Mouse (Mus musculus) layer of hippocampus, adult 8-10 months (tissue): ENCODE data around the gene Nup153. TPM values are rescaled to one million over a fixed set of nuclear protein-coding genes. Genes with fewer than 3 reads are reported as not detected.

ENCODE experiments used
- DNase-seq, 2 experiments: peaks; one replicate each; pipeline ENCODE4 v3.0.0; 2022; ENCODE audit warnings: low spot score in 2 of 2
- total RNA-seq, 4 experiments: library from RNA; stranded (reverse); gene quantifications; 2 replicates each; pipeline ENCODE4 v1.2.4; 2022

Gene Nup153
- total RNA-seq, 4 experiments from 2014 or later: 47.5 to 57.8 (median 54.0) TPM

DNA sequence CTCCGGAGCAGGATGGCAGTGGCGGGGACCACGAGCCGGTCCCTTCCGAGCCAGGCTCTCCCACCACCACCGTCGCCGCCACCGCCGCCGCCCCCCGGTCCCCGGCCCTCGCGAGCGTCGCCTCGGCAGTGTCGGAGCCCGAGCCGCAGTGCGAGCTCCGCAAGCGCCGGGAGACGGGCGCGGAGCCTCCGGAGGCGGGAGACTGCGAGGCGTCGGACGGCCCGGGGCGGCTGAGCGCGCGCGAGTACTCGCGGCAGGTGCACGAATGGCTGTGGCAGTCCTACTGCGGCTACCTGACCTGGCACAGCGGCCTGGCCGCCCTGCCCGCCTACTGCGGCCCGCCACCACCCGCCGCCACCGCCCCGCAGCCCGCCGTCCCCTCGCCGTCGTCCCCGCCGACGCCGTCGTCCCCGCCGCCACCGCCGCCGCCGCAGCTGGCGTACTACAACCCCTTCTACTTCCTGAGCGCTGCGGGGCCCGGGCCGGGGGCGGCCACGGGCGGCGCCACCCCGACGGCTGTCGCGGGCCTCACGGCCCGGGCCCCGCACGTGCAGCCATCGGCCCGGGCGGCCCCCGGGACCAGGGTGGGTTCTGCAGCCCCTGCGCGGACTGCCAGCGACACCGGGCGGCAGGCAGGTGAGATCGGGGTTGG lies 58.0 kb downstream of the Nup153 start:
- DNase-seq: no peak

DNA sequence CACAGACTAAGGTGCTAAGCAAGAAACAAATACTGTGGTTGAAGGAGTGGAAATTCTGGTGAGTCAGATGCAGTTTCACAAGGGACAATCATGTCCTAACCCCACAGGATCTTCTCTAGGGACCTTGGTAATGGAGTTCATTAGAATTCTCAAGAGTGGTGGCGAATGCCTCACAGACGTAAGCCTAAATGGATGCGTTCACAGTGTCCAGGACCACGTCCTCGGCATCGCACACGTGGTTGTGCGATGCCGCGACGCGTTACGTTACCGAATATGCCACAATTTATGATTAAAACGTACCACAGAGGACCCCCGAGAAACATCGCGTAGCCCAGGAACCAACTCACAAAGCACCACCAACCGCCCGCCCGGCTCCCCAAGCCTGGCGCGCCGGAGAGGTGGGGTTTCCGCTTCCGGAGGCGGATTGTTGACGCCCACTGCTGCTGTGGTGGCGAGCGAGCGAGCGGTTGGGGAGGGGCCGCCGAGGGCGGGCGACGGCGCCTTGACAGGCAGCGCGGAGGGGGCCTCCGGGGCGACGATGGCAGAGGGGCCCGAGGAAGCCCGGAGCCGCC lies 58.6 kb downstream of the Nup153 start, which contains the start of gene Fam8a1:
Gene Fam8a1, plus strand, starts transcription at position 475 of the 572 bp plus-strand sequence.
- peak; percentile 78 to 88 for DNase-seq

DNA sequence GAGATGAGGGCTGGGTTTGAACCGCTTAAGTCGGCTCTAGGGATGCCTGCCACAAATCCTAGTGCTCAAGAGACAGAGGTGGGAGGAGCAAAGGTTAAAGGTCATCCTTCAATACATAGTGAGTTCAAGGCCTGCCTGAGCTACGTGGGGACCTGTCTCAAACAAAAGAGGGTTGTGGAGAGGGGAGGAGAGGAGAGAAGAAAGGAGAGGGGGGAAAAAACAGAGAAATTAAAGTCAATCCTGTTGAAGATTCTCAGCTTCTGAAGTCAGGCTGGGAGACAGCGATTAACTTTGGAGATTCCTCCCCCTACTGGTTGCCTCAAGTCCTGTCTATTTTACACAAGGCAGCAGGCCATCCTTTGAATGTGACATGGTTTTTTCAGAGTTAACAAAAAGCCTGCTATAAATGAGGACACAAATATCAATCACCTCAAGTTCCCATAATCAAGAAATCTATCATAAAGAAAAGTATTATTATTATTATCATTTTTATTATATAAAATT lies 64.2 kb downstream of the Nup153 start:
- no peak for DNase-seq

DNA sequence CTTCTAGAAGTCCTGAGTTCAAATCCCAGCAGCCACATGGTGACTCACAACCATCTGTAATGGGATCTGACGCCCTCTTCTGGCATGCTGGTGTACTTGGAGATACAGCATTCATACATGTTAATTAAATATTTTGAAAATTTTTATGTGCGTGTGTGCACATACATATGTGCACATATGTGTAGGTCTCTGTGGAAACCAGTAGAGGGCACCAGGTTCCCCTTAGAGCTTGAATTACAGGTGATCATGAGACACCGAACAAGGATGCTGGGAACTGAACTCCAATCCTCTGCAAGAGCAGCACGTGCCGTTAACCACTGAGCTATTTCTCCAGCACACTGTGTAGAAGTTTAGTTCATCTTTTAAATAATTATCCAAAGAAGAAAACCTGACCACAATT lies 68.5 kb downstream of the Nup153 start:
- DNase-seq: no peak

DNA sequence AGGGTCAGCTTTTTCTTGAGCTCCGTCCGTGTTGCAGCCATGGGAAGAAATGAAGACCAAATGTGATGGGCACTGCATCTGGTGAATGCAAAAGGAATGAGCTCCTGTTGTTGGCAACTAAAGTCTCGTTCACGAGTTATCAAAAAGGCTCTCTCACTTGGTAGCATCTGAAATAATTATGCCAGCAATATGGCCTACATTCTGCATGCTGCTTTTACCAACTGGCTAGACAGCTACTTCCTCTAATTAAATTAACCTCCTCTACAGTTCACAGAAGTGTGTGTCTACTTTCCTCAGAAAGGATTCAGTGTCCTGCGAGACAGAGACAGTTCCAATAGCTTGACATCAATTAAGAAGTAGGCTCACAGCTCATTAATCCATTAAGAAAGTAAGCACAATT lies 73.2 kb downstream of the Nup153 start:
- DNase-seq: no peak

DNA sequence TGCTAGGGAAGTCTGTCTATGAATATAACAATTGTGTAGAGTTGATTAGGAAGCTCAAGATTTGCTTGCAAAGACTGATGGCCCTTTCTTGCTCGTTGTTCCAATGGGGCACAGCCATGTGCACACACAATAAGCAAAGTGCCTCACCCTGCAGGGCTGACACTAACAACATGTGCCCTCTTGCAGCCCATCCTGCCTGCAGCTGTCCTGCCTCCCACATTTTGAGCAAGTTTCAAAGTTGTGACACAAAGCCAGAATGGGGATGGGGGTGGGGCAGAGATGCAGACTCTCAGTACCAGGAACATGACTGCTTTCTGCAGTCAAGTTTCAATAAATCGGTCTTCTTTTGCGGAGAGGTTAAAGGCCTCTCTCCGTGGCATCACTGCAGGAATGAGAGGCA lies 74.1 kb downstream of the Nup153 start:
- DNase-seq: no peak

DNA sequence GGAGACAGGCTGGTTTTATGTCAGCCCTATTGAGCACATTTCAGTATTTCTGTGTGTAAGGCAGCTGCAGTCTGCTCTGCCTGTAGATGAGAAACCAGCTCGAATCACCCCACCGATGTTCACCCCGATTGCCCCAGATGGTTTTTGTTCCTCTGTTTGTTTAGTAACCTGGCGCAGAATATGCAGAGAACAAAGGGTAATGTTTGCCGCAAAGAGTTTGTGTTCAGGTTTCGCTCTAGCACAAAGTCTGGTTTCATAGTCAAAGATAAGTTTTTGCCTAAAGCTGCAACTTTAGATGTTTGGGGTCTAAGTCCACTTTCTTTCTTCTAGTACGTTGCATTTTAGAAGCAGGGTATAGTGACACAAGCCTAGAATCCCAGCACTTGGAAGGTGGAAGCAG lies 75.1 kb downstream of the Nup153 start:
- DNase-seq: no peak

DNA sequence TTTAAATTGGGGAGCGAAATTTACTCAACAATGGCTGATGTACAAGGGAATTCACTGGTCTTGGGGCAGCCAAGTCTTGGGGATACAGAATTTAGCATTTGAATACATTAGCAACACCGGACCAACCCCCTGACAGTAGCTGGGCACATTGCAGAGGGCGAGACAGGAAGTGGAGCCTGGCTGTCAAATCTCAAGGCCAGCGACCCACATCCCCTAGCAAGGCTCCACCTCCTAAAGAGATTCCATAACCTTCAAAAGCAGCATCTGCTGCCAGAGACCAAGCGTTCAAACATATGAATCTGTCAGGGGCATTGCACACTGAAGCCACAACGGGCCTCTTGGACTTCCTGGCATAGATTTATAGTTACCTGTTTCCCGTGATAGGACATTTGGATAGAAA lies 75.9 kb downstream of the Nup153 start:
- DNase-seq: no peak

DNA sequence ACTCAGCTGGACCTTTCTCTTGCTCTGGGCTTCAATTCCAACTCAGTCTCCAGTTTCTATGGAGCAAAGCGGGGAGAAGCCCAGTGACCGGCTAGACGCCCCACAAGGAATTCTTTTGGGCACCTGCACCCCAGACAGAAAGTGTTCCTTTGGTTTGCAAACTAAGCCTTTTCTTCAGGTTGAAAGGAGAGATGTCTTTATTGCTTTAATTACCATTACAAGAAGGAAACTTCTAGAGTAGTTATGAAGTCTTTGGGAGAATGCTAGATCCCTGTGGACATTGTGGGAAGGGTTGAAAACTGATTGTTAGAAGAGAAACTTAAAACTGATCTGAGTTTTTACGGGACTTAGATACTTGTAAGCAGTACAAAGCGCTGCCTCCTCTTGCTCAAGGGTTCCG lies 82.3 kb downstream of the Nup153 start:
- DNase-seq: no peak

DNA sequence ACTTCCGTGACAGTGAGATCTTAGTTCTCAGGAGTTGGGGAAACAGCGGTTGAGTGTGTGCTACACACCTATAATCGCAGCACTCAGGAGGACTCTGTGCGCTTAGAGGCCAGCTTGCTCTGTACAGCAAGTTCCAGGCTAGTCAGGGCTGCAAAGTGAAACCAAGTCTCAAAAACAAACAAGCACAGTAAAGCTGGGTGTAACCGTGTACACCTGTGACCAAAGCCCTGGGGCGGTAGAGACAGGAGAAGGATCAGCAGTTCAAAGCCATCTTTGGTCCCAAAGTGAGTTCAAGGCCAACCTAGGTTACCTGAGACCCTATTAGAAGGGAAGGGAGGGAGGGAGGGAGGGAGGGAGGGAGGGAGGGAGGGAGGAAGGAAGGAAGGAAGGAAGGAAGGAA lies 83.6 kb downstream of the Nup153 start:
- DNase-seq: no peak

DNA sequence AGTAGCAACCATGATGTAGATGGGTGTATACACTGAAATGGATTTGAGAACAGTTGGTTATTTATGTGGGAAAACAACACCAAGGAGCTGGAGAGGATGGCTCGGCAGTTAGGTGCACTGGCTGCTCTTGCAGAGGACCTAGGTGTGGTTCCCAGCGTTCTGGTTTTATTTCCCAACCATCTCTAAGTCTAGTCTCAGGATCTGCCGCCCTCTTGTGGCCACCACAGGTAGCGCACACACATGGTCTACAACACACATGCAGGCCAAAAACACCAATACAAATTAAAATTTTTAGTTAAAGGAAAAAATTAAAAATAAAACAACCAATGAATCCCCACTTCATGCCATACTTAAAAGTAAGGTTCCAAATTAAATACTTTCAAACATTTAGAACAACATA lies 85.4 kb downstream of the Nup153 start:
- DNase-seq: no peak

DNA sequence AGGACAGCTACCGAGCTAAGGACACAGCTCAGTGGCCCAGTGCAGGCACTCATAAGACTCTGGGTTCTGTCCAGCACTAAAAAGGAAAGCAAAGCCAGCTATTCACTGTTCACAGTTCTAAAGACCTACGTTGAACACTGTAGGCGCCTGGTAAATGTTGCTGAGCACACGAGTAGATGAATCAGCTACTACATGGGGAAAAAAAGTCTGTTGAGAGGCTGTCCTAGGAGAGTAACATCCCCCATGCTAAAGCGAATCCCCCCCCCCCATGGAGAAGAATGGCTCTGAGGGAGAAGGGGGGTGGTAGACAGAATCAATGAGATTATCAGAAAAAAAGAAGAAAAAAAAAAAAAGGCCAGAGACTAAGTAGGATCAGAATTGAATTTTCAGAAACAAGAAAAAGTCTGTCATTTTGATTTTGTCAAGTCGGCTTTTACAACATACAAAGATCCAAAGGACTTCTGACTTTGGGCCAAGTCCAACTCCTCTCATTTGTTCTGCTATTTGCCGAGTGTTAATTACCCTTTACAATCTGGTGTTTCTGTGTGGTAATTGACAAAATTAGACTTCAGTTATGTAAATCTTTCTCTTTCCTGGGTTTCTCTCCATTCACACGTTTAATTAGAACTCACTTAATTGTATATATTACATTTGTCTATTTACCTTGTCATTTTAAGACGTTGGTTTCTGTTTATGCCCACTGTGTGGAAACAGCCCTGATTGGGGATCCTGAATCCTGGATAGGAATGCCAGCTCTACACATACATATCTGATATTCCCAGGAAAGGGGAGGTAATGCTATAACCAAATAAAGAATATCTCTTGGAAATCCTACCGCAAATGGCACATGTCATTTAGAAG lies 86.9 kb downstream of the Nup153 start:
- peak in 1 of 2 experiments; percentile 34 for DNase-seq

DNA sequence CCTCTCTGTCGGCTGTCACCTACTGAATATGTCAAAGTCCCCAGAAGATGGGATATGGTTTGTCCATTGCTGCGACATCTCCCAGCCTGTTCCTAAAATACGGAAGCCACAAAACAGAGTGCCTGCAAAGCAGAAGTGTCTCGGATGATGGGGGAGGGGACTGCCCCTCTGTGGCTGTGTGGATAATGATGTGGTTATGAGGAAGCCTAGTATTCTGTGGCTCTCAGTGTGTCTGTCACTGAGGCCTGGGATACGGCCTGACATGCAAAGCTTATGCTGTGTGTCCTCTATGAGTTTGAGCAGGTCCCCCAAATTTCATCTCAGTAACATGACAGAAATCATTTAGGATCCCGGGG lies 93.6 kb downstream of the Nup153 start:
- DNase-seq: peak in 1 of 2 experiments; percentile 39

DNA sequence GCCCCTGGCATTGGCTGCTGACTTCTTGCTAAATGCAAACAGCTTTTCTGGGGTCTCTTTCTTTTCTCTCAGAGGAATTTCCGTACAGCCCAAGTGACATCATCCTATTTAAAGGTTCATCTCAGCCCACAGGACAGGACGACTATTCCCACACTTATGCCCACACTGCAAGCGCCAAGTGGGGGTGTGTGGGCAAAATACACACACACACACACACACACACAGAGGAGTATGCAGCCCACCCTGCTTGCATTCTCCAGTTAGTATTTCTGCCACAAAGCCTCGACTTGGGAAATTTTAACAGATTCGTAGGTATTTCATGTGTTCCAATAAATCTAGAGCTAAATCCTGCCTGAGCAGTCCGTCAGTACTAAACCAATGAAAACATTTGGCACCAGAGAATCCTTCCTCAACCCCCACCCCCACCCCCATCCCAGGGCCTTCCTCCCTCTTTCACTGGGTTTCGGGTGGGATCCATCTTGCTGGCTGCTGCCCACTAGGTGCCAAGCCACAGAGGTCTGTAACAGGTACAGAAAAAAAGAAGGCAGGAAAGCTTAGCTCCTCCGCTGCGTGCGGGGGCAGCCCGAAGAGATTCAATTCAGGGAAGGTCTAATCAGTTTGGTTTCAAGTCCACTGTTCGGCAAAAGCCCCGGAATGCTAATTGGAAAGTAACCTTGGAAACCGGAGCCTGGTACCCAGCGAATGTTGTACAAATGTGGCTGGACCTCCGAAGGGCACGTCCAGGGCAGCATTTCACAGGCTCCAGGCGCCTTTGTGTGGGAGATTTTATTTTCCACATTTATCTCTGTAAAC lies 94.2 kb downstream of the Nup153 start:
- DNase-seq: peak; percentile 52 to 57

DNA sequence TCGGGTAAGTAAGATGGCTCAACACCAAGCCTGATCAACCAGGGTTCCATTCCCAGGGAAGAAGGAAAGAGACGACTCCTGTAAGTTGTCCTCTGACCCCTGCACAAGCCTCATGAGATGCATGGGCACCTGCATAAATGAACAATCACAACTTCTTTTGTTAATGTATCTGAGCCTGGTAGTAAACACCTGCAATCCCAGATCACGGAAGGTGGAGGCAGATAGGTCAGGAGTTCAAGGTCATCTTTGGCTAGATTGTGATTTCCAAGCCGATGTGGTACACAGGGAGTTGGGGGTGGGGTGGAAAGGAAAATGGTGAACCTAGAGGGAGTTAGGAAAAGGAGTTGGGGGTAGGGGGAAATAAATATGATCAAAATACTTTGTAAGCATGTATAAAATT lies 94.9 kb downstream of the Nup153 start:
- no peak for DNase-seq

Other genes with a start within 250 kb of the Nup153 start
- 100 to 1,000 TPM; 175 to 218 (median 200) TPM for gene Cap2, start 226.1 kb downstream of the Nup153 start, total RNA-seq
- gene Fam8a1, start 58.4 kb downstream of the Nup153 start, total RNA-seq: 10 to 100 TPM; 66.6 to 85.9 (median 75.5) TPM
- 10 to 100 TPM; 22.8 to 32.5 (median 26.4) TPM for gene Kif13a, start 201.9 kb upstream of the Nup153 start, total RNA-seq